Mouse (Mus musculus) stomach, embryonic 16.5 days (tissue): ENCODE measurements around the gene Fcgr3. TPM values are rescaled to one million over a fixed set of nuclear protein-coding genes. Genes with fewer than 3 reads are reported as not detected.
A peak's percentile ranks its signal among the peaks of the same experiment; 100 is the strongest.
"Not testable (repeated sequence)": the region's sequence is repeated elsewhere in the genome, so short reads cannot be mapped to it uniquely, and the experiment has no call there.

ENCODE experiments used
- ATAC-seq: fragments of 200-750 bp; cut with Nextera tagmentation; 2 replicates; pipeline ENCODE4 v1.8.0; 2017; ENCODE audit warnings: moderate number of reproducible peaks, moderate TSS enrichment; ENCODE audit not compliant: insufficient read depth, low FRiP score
- H3K27ac ChIP-seq: fragments of 300-500 bp; sonication (generic); 2 replicates; pipeline ENCODE4 v1.5.1; 2014; ENCODE audit warnings: low read length
- H3K27me3 ChIP-seq: fragments of 300-500 bp; sonication (generic); 2 replicates; pipeline ENCODE4 v1.6.1; 2014; ENCODE audit warnings: low read length, control low read depth, mixed read lengths; ENCODE audit not compliant: control insufficient read depth, insufficient read depth
- H3K36me3 ChIP-seq: fragments of 300-500 bp; sonication (generic); 2 replicates; pipeline ENCODE4 v1.6.1; 2014; ENCODE audit warnings: low read length; ENCODE audit not compliant: control insufficient read depth, insufficient read depth
- H3K4me1 ChIP-seq: fragments of 300-500 bp; sonication (generic); 2 replicates; pipeline ENCODE4 v1.6.1; 2014; ENCODE audit warnings: low read length, control low read depth, mixed read lengths; ENCODE audit not compliant: control insufficient read depth, insufficient read depth
- H3K4me2 ChIP-seq: fragments of 300-500 bp; sonication (generic); 2 replicates; pipeline ENCODE4 v1.6.1; 2014; ENCODE audit warnings: low read depth, low read length, mixed read lengths
- H3K4me3 ChIP-seq: fragments of 300-500 bp; sonication (generic); replicated peaks from 2 replicates; pipeline ENCODE4 v1.5.1; 2014; ENCODE audit warnings: mild to moderate bottlenecking, low read length
- H3K9ac ChIP-seq: fragments of 300-500 bp; sonication (generic); 2 replicates; pipeline ENCODE4 v1.6.1; 2014; ENCODE audit warnings: low read length
- H3K9me3 ChIP-seq: fragments of 300-500 bp; sonication (generic); replicated peaks from 2 replicates; pipeline ENCODE4 v1.6.1; 2016; ENCODE audit warnings: low read length, control low read depth; ENCODE audit not compliant: control insufficient read depth
- WGBS: fragments of 180-500 bp; shearing (Covaris S2); extraction: QIAGEN DNeasy Blood & Tissue Kit; methylation state at CpG from one replicate; pipeline ENCODE4 v1.1.7; 2014; 5-methylcytosine and 5-hydroxymethylcytosine counted together
- polyA plus RNA-seq: library from polyadenylated mRNA; unstranded; fragments of >200 nt; fragmentation: Nextera tagmentation; extraction: Ambion mirVana; gene quantifications from 2 replicates; pipeline ENCODE4 v1.2.1, GENCODE M21; 2015

The Fcgr3 gene
- 17.7 and 20.2 TPM in 2 replicates for polyA plus RNA-seq

DNA sequence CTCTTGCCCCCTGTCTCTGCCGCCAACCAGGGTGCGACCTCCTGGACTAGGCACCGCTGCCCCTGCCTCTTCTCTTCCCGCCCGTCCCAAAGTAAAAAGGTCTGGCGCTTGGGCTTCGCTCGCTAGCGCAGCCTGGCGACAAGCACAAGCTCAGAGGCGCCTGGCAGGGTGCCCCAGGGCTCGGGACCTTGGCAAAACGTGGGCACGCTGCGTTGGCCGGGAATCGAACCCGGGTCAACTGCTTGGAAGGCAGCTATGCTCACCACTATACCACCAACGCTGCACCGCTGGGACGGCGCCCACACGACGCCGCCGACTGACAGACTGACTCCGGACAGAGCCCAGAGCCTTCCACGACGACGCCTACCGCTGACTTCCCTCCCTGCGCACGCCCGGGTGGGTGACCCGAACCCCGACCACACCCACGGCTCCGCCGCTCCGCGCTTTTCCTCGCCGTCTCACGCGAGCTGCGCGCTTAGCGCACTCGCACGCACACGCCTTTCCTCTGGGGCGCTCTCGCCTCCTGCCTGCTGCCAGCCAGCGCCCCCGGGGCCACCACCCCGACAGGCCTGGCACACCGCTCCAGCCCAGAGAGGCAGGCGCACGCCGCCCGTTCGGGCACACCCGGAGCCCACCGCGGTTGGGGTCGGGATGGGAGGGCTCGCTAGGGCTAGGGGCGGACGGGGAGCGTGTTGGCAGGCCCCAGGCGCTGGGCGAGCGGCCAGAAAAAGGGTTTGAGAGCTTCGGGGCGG lies at the start of gene Fcgr3:
Fcgr3 (minus strand) TSS at position 445 of the 752 bp plus-strand sequence.
- Histone ChIP-seq H3K4me3 (peak within 1 kb of the TSS; percentile 39), H3K27me3 (peaks cover 19% of the 10 kb centered on the region), H3K4me2 (peak within 1 kb of the TSS; percentile 50), H3K9ac (peak within 1 kb of the TSS; percentile 22; the same call in 1 of the 2 replicates)
- 2% methylated on average over 40 of the region's 75 CpGs for WGBS
- not testable (repeated sequence) for H3K9me3 ChIP-seq, H3K36me3 ChIP-seq, H3K27ac ChIP-seq, H3K4me1 ChIP-seq
- ATAC-seq = peak; percentile 68

DNA sequence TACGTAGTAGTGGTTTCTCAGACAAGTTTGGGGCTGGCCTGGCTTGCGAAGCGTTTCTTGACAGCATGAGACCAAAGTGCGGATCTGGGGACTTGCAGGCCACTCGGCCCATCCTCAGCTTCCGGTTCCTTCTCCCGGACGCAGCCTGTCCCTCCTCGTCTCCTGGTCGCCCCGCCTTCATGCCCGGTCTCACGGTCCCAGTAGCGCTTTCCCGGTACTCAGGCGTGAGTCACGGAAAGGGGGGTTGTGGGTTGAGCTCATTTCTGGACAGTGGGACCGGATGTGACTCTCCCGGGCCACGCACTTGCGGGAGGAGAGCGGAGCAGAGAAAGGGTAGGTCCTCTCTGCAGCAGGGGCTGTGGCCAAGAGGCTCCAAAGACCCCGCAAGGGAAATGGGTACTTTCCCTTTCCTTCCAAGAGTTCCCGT lies 49.2 kb upstream of the Fcgr3 start, which contains the start of gene Cfap126:
Cfap126 (plus strand) TSS at position 46 of the 427 bp plus-strand sequence.
- H3K9me3 ChIP-seq = no peaks in the 10 kb centered on the region
- H3K27ac ChIP-seq = peak within 1 kb of the TSS; percentile 87
- peak within 1 kb of the TSS; percentile 79 for H3K9ac ChIP-seq
- no peaks in the 10 kb centered on the region for H3K27me3 ChIP-seq
- 1% methylated on average over 24 of the region's 24 CpGs for WGBS
- peak within 1 kb of the TSS; percentile 49 for H3K4me2 ChIP-seq
- no peaks in the 10 kb centered on the region for H3K36me3 ChIP-seq
- H3K4me3 ChIP-seq = peak within 1 kb of the TSS; percentile 55
- H3K4me1 ChIP-seq = 0 out of 2 replicates have a peak, but pooled peaks cover 5% of the 10 kb centered on the region
- ATAC-seq = peak; percentile 55; the same call in 1 of the 2 replicates

GRCm38 (mm10) chr1:171112986-171113385 lies 48.3 kb upstream of the Fcgr3 start:
- peak overlapping the region; percentile 49; the same call in 1 of the 2 replicates for H3K4me2 ChIP-seq
- H3K4me1 ChIP-seq = 0 out of 2 replicates have a peak, but pooled peaks cover 5% of the 10 kb centered on the region
- ATAC-seq = no peak
- no peaks in the 10 kb centered on the region for H3K27me3 ChIP-seq
- no peak overlapping the region for H3K4me3 ChIP-seq
- no peaks in the 10 kb centered on the region for H3K36me3 ChIP-seq
- H3K9me3 ChIP-seq = no peaks in the 10 kb centered on the region
- no peak overlapping the region; the same call in 1 of the 2 replicates for H3K9ac ChIP-seq
- no peak overlapping the region for H3K27ac ChIP-seq
- WGBS = 73% methylated on average over 4 of the region's 4 CpGs

DNA sequence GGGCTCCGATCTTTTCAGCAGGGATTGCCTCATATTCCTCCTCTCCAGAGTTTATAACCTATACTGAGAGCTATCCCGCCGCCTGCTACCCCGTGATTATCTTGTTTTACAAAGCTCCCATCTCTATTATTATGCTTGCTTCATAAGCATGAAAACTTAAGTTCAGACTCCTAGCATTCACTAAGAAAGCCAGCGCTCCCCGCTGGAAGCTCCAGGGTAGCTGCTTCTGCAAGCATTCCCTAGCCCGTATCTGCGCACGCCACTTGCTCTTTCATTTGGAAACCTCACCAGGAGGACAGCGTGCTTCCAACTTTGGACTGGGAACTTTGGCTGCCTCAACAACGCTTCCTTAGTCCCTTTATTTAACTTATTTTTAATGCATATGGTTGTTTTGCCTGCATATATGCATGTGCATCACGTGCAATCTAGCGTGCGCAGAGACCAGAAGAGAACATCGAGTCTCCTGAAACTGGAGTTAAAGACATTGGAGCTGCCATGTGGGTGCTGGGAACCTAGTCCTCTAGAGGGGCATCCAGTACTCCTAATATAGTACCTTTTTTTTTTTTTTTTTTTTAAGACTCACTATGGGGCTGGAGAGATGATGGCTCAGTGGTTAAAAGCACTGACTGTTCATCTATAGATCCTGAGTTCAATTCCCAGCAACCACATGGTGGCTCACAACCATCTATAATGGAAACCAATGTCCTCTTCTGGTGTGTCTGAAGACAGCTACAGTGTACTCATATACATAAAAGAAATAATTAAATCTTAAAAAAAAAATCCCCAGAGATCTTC lies 47.2 kb upstream of the Fcgr3 start:
- Histone ChIP-seq H3K4me2 (peak overlapping the region; percentile 72), H3K4me1 (0 out of 2 replicates have a peak, but pooled peaks cover 5% of the 10 kb centered on the region), H3K36me3 (no peaks in the 10 kb centered on the region), H3K27ac (peak overlapping the region; percentile 88), H3K9me3 (no peaks in the 10 kb centered on the region), H3K27me3 (no peaks in the 10 kb centered on the region), H3K4me3 (peak overlapping the region; percentile 63), H3K9ac (peak overlapping the region; percentile 68)
- no peak for ATAC-seq
- 2% methylated on average over 15 of the region's 15 CpGs for WGBS

DNA sequence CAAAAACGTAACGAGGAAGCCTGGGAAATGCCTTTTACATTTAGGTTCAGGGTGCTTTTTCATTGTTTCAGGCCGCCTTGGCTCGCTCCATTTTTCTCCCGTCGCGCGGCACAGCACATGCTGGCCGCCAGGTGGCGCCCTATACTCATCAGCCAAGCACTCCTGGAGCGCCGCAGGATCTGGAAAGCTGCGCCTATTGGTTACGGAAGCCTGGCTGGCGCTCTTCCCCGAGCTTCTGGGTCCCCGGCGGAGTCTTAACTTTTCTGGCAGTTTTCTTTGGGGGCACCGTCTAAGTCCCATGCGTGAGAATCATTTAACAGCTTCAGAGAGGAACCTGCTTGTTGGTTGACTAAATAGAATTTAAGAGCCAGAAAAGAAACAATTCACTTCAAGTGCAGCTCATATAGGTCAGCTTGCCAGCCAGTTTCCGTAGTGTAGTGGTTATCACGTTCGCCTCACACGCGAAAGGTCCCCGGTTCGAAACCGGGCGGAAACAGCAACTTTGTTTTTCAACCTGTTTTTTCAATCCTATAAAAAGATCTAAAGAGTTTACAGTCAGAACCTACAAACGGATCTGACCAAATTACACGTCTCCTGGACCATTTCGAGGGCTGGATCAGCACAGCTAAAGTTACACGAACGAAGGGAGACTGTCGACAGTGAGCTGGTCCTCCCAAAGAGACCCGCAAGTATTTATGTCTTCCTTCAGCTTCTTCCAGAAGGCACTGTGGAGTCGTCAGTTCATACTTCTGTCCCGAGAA lies 46.5 kb upstream of the Fcgr3 start:
- peak overlapping the region; percentile 72 for H3K4me2 ChIP-seq
- no peaks in the 10 kb centered on the region for H3K27me3 ChIP-seq
- H3K4me3 ChIP-seq = peak overlapping the region; percentile 63
- H3K9me3 ChIP-seq = no peaks in the 10 kb centered on the region
- H3K27ac ChIP-seq = peak overlapping the region; percentile 88
- peak overlapping the region; percentile 71 for H3K9ac ChIP-seq
- peak; percentile 90 for ATAC-seq
- H3K36me3 ChIP-seq = no peaks in the 10 kb centered on the region
- WGBS = under 1% methylated on average over 38 of the region's 38 CpGs
- H3K4me1 ChIP-seq = 0 out of 2 replicates have a peak, but pooled peaks cover 5% of the 10 kb centered on the region

DNA sequence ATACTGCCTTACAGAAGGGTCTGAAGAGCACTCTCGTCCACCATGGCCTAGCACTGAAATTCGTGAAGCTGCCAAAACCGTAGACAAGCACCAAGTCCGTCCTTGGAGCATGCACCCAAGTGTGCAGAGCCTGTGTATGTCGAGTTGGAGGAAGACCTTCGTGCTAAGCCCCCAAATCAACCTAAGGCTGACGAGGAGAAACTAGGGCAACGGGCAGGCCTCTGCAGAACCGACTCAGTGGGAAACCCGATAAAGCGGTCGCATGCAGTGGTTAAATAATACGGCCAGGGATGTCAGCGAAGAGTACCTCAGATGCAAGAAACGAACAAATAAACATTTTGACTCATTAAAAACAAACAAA lies 45.9 kb upstream of the Fcgr3 start:
- 14% methylated on average over 15 of the region's 15 CpGs for WGBS
- Histone ChIP-seq H3K36me3 (no peaks in the 10 kb centered on the region), H3K27ac (peak overlapping the region; percentile 88), H3K4me3 (peak overlapping the region; percentile 63), H3K27me3 (no peaks in the 10 kb centered on the region), H3K9ac (peak overlapping the region; percentile 71), H3K4me1 (0 out of 2 replicates have a peak, but pooled peaks cover 5% of the 10 kb centered on the region), H3K4me2 (peak overlapping the region; percentile 72), H3K9me3 (no peaks in the 10 kb centered on the region)
- no peak; the same call in 1 of the 2 replicates for ATAC-seq

GRCm38 (mm10) chr1:171109620-171110019 lies 44.9 kb upstream of the Fcgr3 start:
- Histone ChIP-seq H3K9me3 (no peaks in the 10 kb centered on the region), H3K4me3 (no peak overlapping the region), H3K36me3 (no peaks in the 10 kb centered on the region), H3K4me1 (0 out of 2 replicates have a peak, but pooled peaks cover 5% of the 10 kb centered on the region), H3K27me3 (no peaks in the 10 kb centered on the region), H3K4me2 (no peak overlapping the region), H3K27ac (no peak overlapping the region), H3K9ac (no peak overlapping the region)
- WGBS = 40% methylated on average over 9 of the region's 9 CpGs
- ATAC-seq = no peak

- Histone ChIP-seq H3K4me3 (no peak overlapping the region), H3K4me1 (peaks cover 7% of the 10 kb centered on the region; the same call in 1 of the 2 replicates), H3K4me2 (no peak overlapping the region), H3K27ac (no peak overlapping the region), H3K36me3 (no peaks in the 10 kb centered on the region), H3K27me3 (no peaks in the 10 kb centered on the region), H3K9ac (peak overlapping the region; percentile 26; the same call in 1 of the 2 replicates), H3K9me3 (no peaks in the 10 kb centered on the region)
- no peak for ATAC-seq
- 70% methylated on average over 6 of the region's 6 CpGs for WGBS
Measured at GRCm38 (mm10) chr1:171105226-171105625, 40.5 kb upstream of the Fcgr3 start.
